Mouse (Mus musculus) testis, adult 2 months (tissue): ENCODE results near the gene Trip6.

Source experiments
- CTCF ChIP-seq: fragments of 200-500 bp; IDR thresholded peaks from 2 replicates; pipeline ENCODE4 v1.5.1; 2012; ENCODE audit warnings: low read depth, mild to moderate bottlenecking, inconsistent platforms, low read length, moderate library complexity; ENCODE audit not compliant: control insufficient read depth, insufficient read depth, insufficient replicate concordance
- POLR2A ChIP-seq: fragments of 200-500 bp; IDR thresholded peaks from 2 replicates; pipeline ENCODE4 v1.6.1; 2012; ENCODE audit warnings: low read depth, mild to moderate bottlenecking, inconsistent platforms, low read length, moderate library complexity; ENCODE audit not compliant: control insufficient read depth

GRCm38 (mm10) chr5:137308356-137308755 lies 5.8 kb downstream of the Trip6 start:
- TF ChIP-seq CTCF = no peak
- TF ChIP-seq POLR2A = no peak
